Mouse (Mus musculus) common myeloid progenitor, adult 5-6 weeks (primary cell): ENCODE measurements around the gene Exoc2. TPM values are rescaled to one million over a fixed set of nuclear protein-coding genes. Genes with fewer than 3 reads are reported as not detected.

Source experiments
- ATAC-seq: replicated peaks from 2 replicates; pipeline ENCODE4 v1.8.0; 2016; ENCODE audit warnings: low read depth, mild to moderate bottlenecking, moderate TSS enrichment, inconsistent platforms; ENCODE audit not compliant: poor library complexity, severe bottlenecking
- total RNA-seq: library from RNA; stranded (forward); fragments of 200-1000, 187-1606 nt; gene quantifications from 2 replicates; pipeline ENCODE4 v1.2.3, GENCODE M21; 2017

Exoc2 gene
- total RNA-seq, 1 experiment from 2014 or later, result 50.5 TPM

DNA sequence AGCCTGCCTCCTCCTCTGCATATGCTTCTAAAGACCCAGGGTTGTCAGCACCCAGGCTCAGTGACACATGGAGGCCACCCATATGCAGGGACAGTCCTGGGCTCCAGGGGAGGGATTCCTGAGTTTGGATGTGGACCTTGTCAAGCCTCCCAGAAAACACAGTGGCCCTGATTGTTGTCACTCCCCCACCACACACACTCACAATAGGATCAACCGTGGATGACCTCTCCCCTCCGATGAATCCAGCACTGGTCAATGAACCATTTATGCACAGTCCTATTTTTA lies 186.9 kb downstream of the Exoc2 start:
- ATAC-seq, result no peak

- ATAC-seq, result peak; percentile 92
These were observed 187.5 kb downstream of the Exoc2 start for GRCm38 (mm10) chr13:30786235-30787035.

DNA sequence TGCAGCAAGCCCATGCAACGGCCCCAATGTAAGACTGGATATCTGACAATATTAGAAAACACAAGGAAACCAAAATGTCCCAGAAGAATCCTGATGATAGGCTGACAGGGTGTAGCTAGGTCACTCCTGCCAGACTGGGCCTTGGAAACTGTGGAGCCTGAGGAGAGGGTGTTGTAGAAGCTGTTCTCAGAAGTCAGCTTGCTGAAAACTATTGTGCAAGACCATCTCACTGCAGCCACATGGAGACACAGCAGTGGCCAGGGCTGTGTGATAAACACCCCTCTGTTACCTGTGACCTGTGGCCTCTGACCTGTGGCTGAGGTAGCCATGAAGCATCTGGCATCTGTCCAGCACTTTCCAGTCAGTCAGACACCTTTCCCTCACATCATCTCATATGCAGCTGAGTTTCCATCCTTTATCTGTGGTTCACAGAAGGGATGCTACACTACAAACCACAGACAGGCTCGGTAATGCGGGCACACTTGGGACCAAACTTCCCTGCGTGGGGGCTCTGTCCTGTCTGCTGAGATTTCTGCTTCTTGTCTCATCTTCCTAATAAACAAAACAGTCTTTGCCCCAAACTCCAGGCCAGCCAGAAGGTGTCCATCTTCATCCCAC lies 188.4 kb downstream of the Exoc2 start:
- 0 out of 2 replicates have a peak, but pooled peaks have one; percentile 1 for ATAC-seq

DNA sequence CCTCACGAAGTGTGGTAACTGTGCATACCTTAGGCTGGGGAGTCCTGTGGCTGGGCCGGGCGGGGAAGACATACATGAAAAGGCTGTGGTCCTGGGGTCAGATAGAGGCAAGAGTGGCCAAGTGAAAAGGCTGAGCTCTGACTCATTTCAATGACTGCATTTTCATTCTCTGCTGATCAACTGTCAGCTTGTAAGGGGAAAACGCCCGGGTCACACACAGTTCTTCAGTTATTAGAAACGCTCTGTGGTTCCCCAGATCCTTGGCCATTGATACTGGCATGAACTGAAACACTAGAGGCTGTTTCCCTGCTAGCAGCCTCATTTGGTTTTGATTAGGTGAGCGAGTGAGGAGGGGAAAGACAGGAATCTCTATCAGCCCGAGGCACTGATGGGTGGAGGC lies 191.5 kb downstream of the Exoc2 start:
- ATAC-seq, result no peak

DNA sequence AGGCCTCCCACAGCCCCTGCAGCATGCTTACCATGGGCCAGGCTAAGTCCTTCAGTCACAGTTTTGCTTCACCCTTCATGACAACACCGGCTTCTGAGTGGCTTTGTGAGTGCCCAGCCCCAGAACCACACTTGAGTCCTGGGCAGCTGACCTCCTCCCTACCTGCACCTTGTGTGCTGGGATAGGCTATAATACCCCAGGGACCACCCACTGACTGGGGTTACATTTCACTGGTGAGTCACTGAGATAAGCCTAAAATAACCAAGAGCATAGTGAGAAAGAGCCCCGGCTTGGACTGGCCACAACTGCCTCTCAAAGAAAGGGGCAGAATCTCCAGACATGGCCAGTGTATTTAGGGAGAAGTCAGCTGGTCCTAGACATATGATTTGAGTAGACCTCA lies 192.0 kb downstream of the Exoc2 start:
- no peak for ATAC-seq

DNA sequence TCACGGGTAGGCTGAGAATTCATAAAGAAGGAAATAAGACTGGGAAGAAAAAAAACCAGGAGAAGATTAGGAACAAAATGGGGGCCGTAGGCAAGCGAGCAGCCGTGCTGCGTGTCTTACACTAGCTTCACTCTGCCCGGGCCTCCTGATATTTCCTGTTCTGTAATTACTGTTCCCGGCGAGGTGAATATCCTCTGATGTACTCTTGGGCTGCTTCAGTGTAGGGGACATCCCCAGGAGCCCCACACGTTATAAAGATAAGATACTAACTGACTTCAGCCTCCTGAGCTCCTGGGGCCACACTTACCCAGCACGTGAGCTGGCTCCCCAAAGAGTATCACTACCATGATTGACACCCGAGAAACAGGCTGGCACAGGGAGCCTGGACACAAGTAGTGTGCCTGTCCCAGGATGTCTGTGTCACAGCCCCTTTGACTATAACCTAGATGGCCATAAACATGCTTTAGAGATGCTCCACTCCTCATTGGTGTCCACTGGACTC lies 196.2 kb downstream of the Exoc2 start:
- ATAC-seq, result no peak

DNA sequence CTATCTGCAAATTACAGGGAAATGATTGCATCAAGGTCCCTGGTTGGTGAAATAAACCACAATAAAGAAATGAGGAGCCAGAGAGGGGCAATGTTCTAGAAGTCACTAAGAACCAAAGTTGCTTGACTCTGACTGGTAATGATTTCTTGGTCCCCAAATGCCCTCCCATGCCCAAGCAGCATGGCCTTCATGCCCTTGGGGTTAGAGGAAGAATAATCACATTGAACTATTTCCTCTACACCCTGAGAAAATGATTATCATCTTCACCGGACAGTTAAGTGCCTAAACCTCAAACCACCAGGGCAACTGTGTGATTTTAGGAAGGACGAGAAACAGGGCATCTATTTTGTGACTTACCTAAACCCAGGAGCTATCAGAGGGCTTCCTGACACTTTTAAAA lies 197.9 kb downstream of the Exoc2 start:
- peak; percentile 42; the same call in 1 of the 2 replicates for ATAC-seq

- ATAC-seq, result no peak
These were observed 206.3 kb downstream of the Exoc2 start for GRCm38 (mm10) chr13:30767477-30768127.

DNA sequence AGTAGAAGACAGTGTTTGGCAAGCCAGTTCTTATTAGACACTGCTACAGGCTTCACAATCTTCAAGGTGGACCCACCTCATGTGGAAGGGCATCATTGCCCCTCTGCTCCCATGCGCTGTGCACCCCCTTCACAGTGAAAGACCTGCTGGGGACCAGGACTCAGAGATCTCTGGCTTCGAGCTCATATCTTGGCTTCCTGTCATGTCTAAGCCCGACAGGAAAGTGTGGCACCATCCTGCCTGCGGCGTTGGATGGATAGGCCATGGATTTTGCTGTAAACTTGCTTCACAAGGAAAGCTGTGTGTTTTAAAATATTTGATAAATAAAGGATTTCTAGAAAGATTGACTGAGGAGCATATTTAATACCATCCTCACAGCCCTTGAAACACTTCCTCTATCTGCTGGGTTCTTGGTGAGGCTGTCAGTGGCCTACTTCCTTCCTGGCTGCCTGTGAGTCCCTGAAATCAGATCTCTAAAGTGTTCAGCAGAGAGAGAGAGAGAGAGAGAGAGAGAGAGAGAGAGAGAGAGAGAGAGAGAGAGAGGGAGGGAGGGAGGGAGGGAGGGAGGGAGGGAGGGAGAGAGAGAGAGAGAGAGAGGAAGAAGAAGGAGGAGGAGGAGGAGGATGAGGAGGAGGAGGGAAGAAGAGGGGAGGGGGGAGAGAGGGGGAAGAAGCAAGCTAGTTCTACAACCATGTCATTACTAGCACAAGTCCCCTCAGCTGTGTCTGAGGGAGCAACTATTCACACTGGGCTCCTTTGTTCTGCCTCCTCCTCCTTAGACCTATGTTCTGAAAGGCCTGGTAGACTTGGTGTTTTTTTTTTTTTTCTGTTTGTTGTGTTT lies 207.0 kb downstream of the Exoc2 start:
- peak; percentile 95 for ATAC-seq

GRCm38 (mm10) chr13:30765906-30766305 lies 208.0 kb downstream of the Exoc2 start:
- ATAC-seq, result no peak

- ATAC-seq, result peak; percentile 45; the same call in 1 of the 2 replicates
These were observed 209.7 kb downstream of the Exoc2 start for GRCm38 (mm10) chr13:30764014-30764740.

Other genes starting within 250 kb of the Exoc2 start
- 0.50 and 7.2 TPM in 2 replicates for gene Irf4, start 224.9 kb downstream of the Exoc2 start, total RNA-seq
- 0.55 TPM in 1 of 2 replicates, not detected in the other for gene Hus1b, start 26.3 kb downstream of the Exoc2 start, total RNA-seq
- not detected in 2 replicates for gene Gm5447, start 111 bp upstream of the Exoc2 start, total RNA-seq